Mouse (Mus musculus): ENCODE measurements around the gene Gnb1l. TPM values are rescaled to one million over a fixed set of nuclear protein-coding genes. Genes with fewer than 3 reads are reported as not detected.

Gnb1l gene
- polyA plus RNA-seq, 1 experiment from 2014 or later: 9.3 TPM

DNA sequence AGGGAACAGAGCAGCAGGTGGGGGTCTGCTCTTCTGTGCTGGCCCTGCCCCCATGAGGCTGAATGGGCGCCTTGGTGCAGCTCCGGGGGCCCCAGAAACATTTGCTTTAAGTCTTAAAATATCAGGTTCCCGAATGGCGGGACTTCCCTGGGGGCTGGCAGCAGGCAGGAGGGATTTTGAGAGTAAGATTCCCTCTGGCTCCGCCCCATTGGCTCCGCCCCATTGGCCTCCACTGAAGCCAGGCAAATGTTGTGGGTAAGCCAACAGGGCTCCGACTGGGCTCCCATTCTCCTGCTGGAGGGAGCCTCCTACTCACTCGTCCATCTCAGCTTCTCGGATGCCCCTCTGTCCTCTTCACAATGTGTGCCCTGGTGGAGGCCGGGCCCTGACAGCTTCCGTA lies 109.7 kb downstream of the Gnb1l start:
- H3K4me2 ChIP-seq (ENCODE audit: low read length): no peak overlapping the region

DNA sequence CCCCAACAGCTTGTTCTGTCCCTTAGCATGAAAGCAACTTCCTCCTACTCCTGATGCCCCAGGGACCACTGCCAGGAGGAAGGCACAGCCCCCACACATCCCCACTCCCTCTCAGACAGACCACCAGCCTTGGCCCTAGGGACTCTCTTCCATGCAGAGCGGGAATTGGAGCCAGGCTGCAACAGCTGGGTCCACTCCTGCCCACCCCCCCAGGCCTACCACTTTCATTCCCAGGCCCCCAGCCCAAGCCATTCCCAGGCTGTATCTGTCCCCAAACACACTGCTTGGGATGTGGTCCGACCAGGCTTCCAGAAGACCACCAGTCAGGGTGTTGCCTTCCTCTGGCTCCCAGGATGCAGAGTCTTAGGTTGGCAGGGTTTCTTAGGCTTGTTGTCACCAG lies 110.6 kb downstream of the Gnb1l start:
- Histone ChIP-seq H3K9me3 (ENCODE audit: control insufficient read depth, low read length) (no peaks in the 10 kb centered on the region), H3K4me3 (ENCODE audit: control insufficient read depth in 1 of 2, insufficient read depth in 1 of 2, low read depth in 1 of 2, low read length in 2 of 2) (no peak overlapping the region), H3K36me3 (ENCODE audit: control insufficient read depth, insufficient read depth, low read length) (no peaks in the 10 kb centered on the region), H3K9ac (ENCODE audit: low read length) (no peak overlapping the region), H3K4me2 (ENCODE audit: low read length) (no peak overlapping the region), H3K27ac (replicated peaks in 1 of 2; ENCODE audit: control insufficient read depth in 1 of 2, insufficient read depth in 1 of 2, low read depth in 2 of 2, low read length in 2 of 2) (no peak overlapping the region), H3K4me1 (ENCODE audit: control insufficient read depth in 2 of 2, insufficient read depth in 2 of 2, low read length in 2 of 2) (peaks cover 14 to 19% of the 10 kb centered on the region in 2 experiments), H3K27me3 (ENCODE audit: control insufficient read depth, insufficient read depth, low read length) (peaks cover 45% of the 10 kb centered on the region)
- WGBS: 67% methylated on average over 2 of the region's 2 CpGs
- no peak for ATAC-seq (ENCODE audit: insufficient number of reproducible peaks, insufficient read depth, low FRiP score, low read depth)

More for the DNA sequence above, 109.7 kb downstream of the Gnb1l start:
- ATAC-seq (ENCODE audit: insufficient number of reproducible peaks, insufficient read depth, low FRiP score, low read depth): no peak
- Histone ChIP-seq H3K27me3 (ENCODE audit: control insufficient read depth, insufficient read depth, low read length) (peaks cover 38% of the 10 kb centered on the region), H3K9ac (ENCODE audit: low read length) (no peak overlapping the region), H3K27ac (replicated peaks in 1 of 2; ENCODE audit: control insufficient read depth in 1 of 2, insufficient read depth in 1 of 2, low read depth in 2 of 2, low read length in 2 of 2) (no peak overlapping the region), H3K36me3 (ENCODE audit: control insufficient read depth, insufficient read depth, low read length) (no peaks in the 10 kb centered on the region), H3K4me1 (ENCODE audit: control insufficient read depth in 2 of 2, insufficient read depth in 2 of 2, low read length in 2 of 2) (peaks cover 19 to 24% of the 10 kb centered on the region in 2 experiments), H3K4me3 (ENCODE audit: control insufficient read depth in 1 of 2, insufficient read depth in 1 of 2, low read depth in 1 of 2, low read length in 2 of 2) (no peak overlapping the region), H3K9me3 (ENCODE audit: control insufficient read depth, low read length) (no peaks in the 10 kb centered on the region)
- WGBS: 16% methylated on average over 11 of the region's 11 CpGs

DNA sequence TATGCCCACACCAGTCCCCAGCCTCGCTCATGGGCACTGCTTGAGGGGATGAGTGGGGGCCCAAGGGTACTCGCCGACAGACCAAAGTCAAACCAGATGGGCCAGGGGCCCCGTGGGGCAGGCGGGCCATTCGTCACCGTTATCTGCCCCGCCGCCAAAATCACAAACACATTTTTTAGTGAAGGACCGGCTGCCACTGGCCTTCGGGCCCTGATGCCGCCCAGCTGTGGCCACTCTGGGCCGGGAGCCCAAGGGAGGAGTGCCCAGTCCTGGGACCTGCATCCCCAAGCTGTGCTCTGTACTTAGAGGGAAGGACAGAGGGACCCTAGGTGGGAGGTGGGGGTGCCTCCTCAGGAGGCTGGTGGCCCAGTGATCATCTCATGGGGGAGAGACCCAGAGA lies 113.2 kb downstream of the Gnb1l start:
- Histone ChIP-seq H3K4me3 (ENCODE audit: control insufficient read depth in 1 of 2, insufficient read depth in 1 of 2, low read depth in 1 of 2, low read length in 2 of 2) (no peak overlapping the region), H3K27me3 (ENCODE audit: control insufficient read depth, insufficient read depth, low read length) (peaks cover 61% of the 10 kb centered on the region), H3K9me3 (ENCODE audit: control insufficient read depth, low read length) (no peaks in the 10 kb centered on the region), H3K9ac (ENCODE audit: low read length) (no peak overlapping the region), H3K27ac (replicated peaks in 1 of 2; ENCODE audit: control insufficient read depth in 1 of 2, insufficient read depth in 1 of 2, low read depth in 2 of 2, low read length in 2 of 2) (no peak overlapping the region), H3K4me1 (ENCODE audit: control insufficient read depth in 2 of 2, insufficient read depth in 2 of 2, low read length in 2 of 2) (peaks cover 5% of the 10 kb centered on the region in 2 experiments; a peak in 1 of 4 replicates), H3K4me2 (ENCODE audit: low read length) (no peak overlapping the region), H3K36me3 (ENCODE audit: control insufficient read depth, insufficient read depth, low read length) (no peaks in the 10 kb centered on the region)
- ATAC-seq (ENCODE audit: insufficient number of reproducible peaks, insufficient read depth, low FRiP score, low read depth): no peak; the same call in 1 of the 2 replicates
- 38% methylated on average over 13 of the region's 13 CpGs for WGBS

DNA sequence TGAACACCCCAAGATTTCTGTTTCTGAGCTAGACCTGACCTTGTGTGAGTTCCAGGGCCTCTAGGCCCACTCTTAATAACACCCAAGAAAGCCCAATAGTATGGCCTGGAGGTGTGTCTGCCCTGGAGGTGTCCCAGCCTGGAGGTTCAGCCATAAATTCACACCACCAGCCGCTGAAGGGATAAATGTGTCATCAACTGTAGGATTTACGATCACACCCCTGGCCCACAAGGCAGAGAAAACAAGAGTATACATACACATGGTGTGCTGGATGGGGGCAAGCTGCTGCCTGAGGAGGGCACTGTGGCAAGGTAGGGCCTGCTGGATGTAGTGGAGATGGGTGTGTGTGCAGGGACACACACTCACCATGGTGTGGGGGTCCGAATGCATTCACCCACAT lies 114.8 kb downstream of the Gnb1l start:
- no peaks in the 10 kb centered on the region for H3K9me3 ChIP-seq (ENCODE audit: control insufficient read depth, low read length)
- no peak overlapping the region for H3K4me3 ChIP-seq (ENCODE audit: control insufficient read depth in 1 of 2, insufficient read depth in 1 of 2, low read depth in 1 of 2, low read length in 2 of 2)
- no peak overlapping the region for H3K4me2 ChIP-seq (ENCODE audit: low read length)
- H3K4me1 ChIP-seq (ENCODE audit: control insufficient read depth in 2 of 2, insufficient read depth in 2 of 2, low read length in 2 of 2): peaks cover 7 to 10% of the 10 kb centered on the region in 2 experiments; a peak in 2 of 4 replicates
- peaks cover 68% of the 10 kb centered on the region for H3K27me3 ChIP-seq (ENCODE audit: control insufficient read depth, insufficient read depth, low read length)
- 79% methylated on average over 3 of the region's 3 CpGs for WGBS
- ATAC-seq (ENCODE audit: insufficient number of reproducible peaks, insufficient read depth, low FRiP score, low read depth): no peak
- H3K9ac ChIP-seq (ENCODE audit: low read length): no peak overlapping the region
- H3K36me3 ChIP-seq (ENCODE audit: control insufficient read depth, insufficient read depth, low read length): no peaks in the 10 kb centered on the region
- H3K27ac ChIP-seq (replicated peaks in 1 of 2; ENCODE audit: control insufficient read depth in 1 of 2, insufficient read depth in 1 of 2, low read depth in 2 of 2, low read length in 2 of 2): no peak overlapping the region

Other genes with a start within 250 kb of the Gnb1l start
- 354 and 357 TPM in 2 replicates for gene Ranbp1, start 250.0 kb upstream of the Gnb1l start, polyA plus RNA-seq (2014; fragmentation: Nextera tagmentation; extraction: Ambion mirVana)
- gene Gm49776, start 240.4 kb upstream of the Gnb1l start, polyA plus RNA-seq (2014; fragmentation: Nextera tagmentation; extraction: Ambion mirVana): 0.88 and 3.6 TPM in 2 replicates
- gene Dgcr8, start 209.5 kb upstream of the Gnb1l start, polyA plus RNA-seq (2014; fragmentation: Nextera tagmentation; extraction: Ambion mirVana): 20.9 and 22.0 TPM in 2 replicates
- 65.0 and 67.9 TPM in 2 replicates for gene Tango2, start 150.6 kb upstream of the Gnb1l start, polyA plus RNA-seq (2014; fragmentation: Nextera tagmentation; extraction: Ambion mirVana)
- gene Arvcf, start 150.5 kb upstream of the Gnb1l start, polyA plus RNA-seq (2014; fragmentation: Nextera tagmentation; extraction: Ambion mirVana): 31.8 and 32.3 TPM in 2 replicates
- gene Txnrd2, start 72.3 kb upstream of the Gnb1l start, polyA plus RNA-seq (2014; fragmentation: Nextera tagmentation; extraction: Ambion mirVana): 34.0 and 34.7 TPM in 2 replicates
- gene Comt, start 71.9 kb upstream of the Gnb1l start, polyA plus RNA-seq (2014; fragmentation: Nextera tagmentation; extraction: Ambion mirVana): 110 and 112 TPM in 2 replicates
- gene Rtl10, start 188 bp downstream of the Gnb1l start, polyA plus RNA-seq (2014; fragmentation: Nextera tagmentation; extraction: Ambion mirVana): 1.3 and 1.5 TPM in 2 replicates
- gene Tbx1, start 92.0 kb downstream of the Gnb1l start, polyA plus RNA-seq (2014; fragmentation: Nextera tagmentation; extraction: Ambion mirVana): 0.20 and 0.80 TPM in 2 replicates
- gene Gp1bb, start 123.7 kb downstream of the Gnb1l start, polyA plus RNA-seq (2014; fragmentation: Nextera tagmentation; extraction: Ambion mirVana): 3.4 and 4.5 TPM in 2 replicates
- gene Gm49601, start 127.7 kb downstream of the Gnb1l start, polyA plus RNA-seq (2014; fragmentation: Nextera tagmentation; extraction: Ambion mirVana): 0.97 and 1.1 TPM in 2 replicates
- 5.8 and 7.3 TPM in 2 replicates for gene Sept5, start 131.2 kb downstream of the Gnb1l start, polyA plus RNA-seq (2014; fragmentation: Nextera tagmentation; extraction: Ambion mirVana)